Mouse (Mus musculus): ENCODE data around the gene Olfr1333. TPM values are rescaled to one million over a fixed set of nuclear protein-coding genes. Genes with fewer than 3 reads are reported as not detected.

Gene Olfr1333
- polyA plus RNA-seq, 1 experiment from 2014 or later = not detected

Other genes starting within 250 kb of the Olfr1333 start
- gene Cfap57, start 215.5 kb downstream of the Olfr1333 start, polyA plus RNA-seq (2015; fragmentation: Nextera tagmentation; extraction: Ambion mirVana) = 0.25 TPM in 2 replicates
- 117 and 120 TPM in 2 replicates for gene Ebna1bp2, start 215.5 kb downstream of the Olfr1333 start, polyA plus RNA-seq (2015; fragmentation: Nextera tagmentation; extraction: Ambion mirVana)
- gene Olfr62, start 177.3 kb downstream of the Olfr1333 start, polyA plus RNA-seq (2015; fragmentation: Nextera tagmentation; extraction: Ambion mirVana) = not detected in 2 replicates
- gene Olfr1342, start 143.5 kb downstream of the Olfr1333 start, polyA plus RNA-seq (2015; fragmentation: Nextera tagmentation; extraction: Ambion mirVana) = not detected in 2 replicates
- not detected in 2 replicates for gene Olfr1341, start 132.8 kb downstream of the Olfr1333 start, polyA plus RNA-seq (2015; fragmentation: Nextera tagmentation; extraction: Ambion mirVana)
- not detected in 2 replicates for gene Olfr1340, start 116.1 kb downstream of the Olfr1333 start, polyA plus RNA-seq (2015; fragmentation: Nextera tagmentation; extraction: Ambion mirVana)
- gene Olfr1339, start 104.1 kb downstream of the Olfr1333 start, polyA plus RNA-seq (2015; fragmentation: Nextera tagmentation; extraction: Ambion mirVana) = not detected in 2 replicates
- not detected in 2 replicates for gene Olfr1338, start 77.5 kb downstream of the Olfr1333 start, polyA plus RNA-seq (2015; fragmentation: Nextera tagmentation; extraction: Ambion mirVana)
- not detected in 2 replicates for gene Olfr1337, start 53.7 kb downstream of the Olfr1333 start, polyA plus RNA-seq (2015; fragmentation: Nextera tagmentation; extraction: Ambion mirVana)
- gene Olfr1335, start 26.3 kb downstream of the Olfr1333 start, polyA plus RNA-seq (2015; fragmentation: Nextera tagmentation; extraction: Ambion mirVana) = not detected in 2 replicates
- not detected in 2 replicates for gene Olfr1331, start 28.4 kb upstream of the Olfr1333 start, polyA plus RNA-seq (2015; fragmentation: Nextera tagmentation; extraction: Ambion mirVana)
- not detected in 2 replicates for gene Olfr1330, start 52.3 kb upstream of the Olfr1333 start, polyA plus RNA-seq (2015; fragmentation: Nextera tagmentation; extraction: Ambion mirVana)
- not detected in 2 replicates for gene Olfr1329, start 81.2 kb upstream of the Olfr1333 start, polyA plus RNA-seq (2015; fragmentation: Nextera tagmentation; extraction: Ambion mirVana)
- not detected in 2 replicates for gene Olfr1328, start 102.3 kb upstream of the Olfr1333 start, polyA plus RNA-seq (2015; fragmentation: Nextera tagmentation; extraction: Ambion mirVana)
- not detected in 2 replicates for gene Lao1, start 125.3 kb upstream of the Olfr1333 start, polyA plus RNA-seq (2015; fragmentation: Nextera tagmentation; extraction: Ambion mirVana)

Data from stomach, embryonic 16.5 days (tissue).